Mouse (Mus musculus) kidney, postnatal 0 days (tissue): ENCODE measurements around the gene Ccng1. TPM values are rescaled to one million over a fixed set of nuclear protein-coding genes. Genes with fewer than 3 reads are reported as not detected.
A peak's percentile ranks its signal among the peaks of the same experiment; 100 is the strongest.

ENCODE experiments used
- ATAC-seq: fragments of 200-750 bp; cut with Nextera tagmentation; replicated peaks from 2 replicates; pipeline ENCODE4 v1.8.0; 2017; ENCODE audit warnings: low read depth, moderate number of reproducible peaks, moderate TSS enrichment, moderate library complexity; ENCODE audit not compliant: low FRiP score
- DNase-seq: peaks from one replicate; pipeline ENCODE4 v3.0.0-alpha.2; 2016; ENCODE audit warnings: low spot score
- H3K27ac ChIP-seq: fragments of 300-500 bp; sonication (generic); 2 replicates; pipeline ENCODE4 v1.5.1; 2014; ENCODE audit warnings: mild to moderate bottlenecking
- H3K27me3 ChIP-seq: fragments of 300-500 bp; sonication (generic); 2 replicates; pipeline ENCODE4 v1.6.1; 2014; ENCODE audit warnings: low read length, mixed read lengths; ENCODE audit not compliant: insufficient read depth
- H3K36me3 ChIP-seq: fragments of 300-500 bp; sonication (generic); 2 replicates; pipeline ENCODE4 v1.6.1; 2014; ENCODE audit warnings: low read length, mixed read lengths; ENCODE audit not compliant: insufficient read depth
- H3K4me1 ChIP-seq: fragments of 300-500 bp; sonication (generic); replicated peaks from 2 replicates; pipeline ENCODE4 v1.6.1; 2014; ENCODE audit warnings: antibody characterized with exemption, low read length, mixed read lengths; ENCODE audit not compliant: insufficient read depth
- H3K4me2 ChIP-seq: fragments of 300-500 bp; sonication (generic); 2 replicates; pipeline ENCODE4 v1.6.1; 2014; ENCODE audit warnings: mild to moderate bottlenecking, low read length, moderate library complexity, mixed read lengths
- H3K4me3 ChIP-seq: fragments of 300-500 bp; sonication (generic); replicated peaks from 2 replicates; pipeline ENCODE4 v1.5.1; 2014; ENCODE audit warnings: low read depth, low read length
- H3K9ac ChIP-seq: fragments of 300-500 bp; sonication (generic); 2 replicates; pipeline ENCODE4 v1.6.1; 2014; ENCODE audit warnings: low read depth, low read length
- H3K9me3 ChIP-seq: fragments of 300-500 bp; sonication (generic); replicated peaks from 2 replicates; pipeline ENCODE4 v1.6.1; 2016; ENCODE audit warnings: low read length, inconsistent platforms, mixed read lengths
- CTCF ChIP-seq: IDR thresholded peaks from 2 replicates; pipeline ENCODE4 v1.5.1; 2016; ENCODE audit warnings: antibody characterized with exemption, low read depth, mild to moderate bottlenecking, moderate library complexity
- WGBS: fragments of 180-500 bp; shearing (Covaris S2); extraction: QIAGEN DNeasy Blood & Tissue Kit; methylation state at CpG from one replicate; pipeline ENCODE4 v1.1.7; 2014; 5-methylcytosine and 5-hydroxymethylcytosine counted together
- polyA plus RNA-seq: library from polyadenylated mRNA; unstranded; fragments of >200 nt; fragmentation: Nextera tagmentation; extraction: Ambion mirVana; gene quantifications from 2 replicates; pipeline ENCODE4 v1.2.1, GENCODE M21; 2015

The Ccng1 gene
- polyA plus RNA-seq, result 48.1 and 50.2 TPM in 2 replicates

GRCm38 (mm10) chr11:40755109-40755627 lies at the start of gene Ccng1:
Gene Ccng1, minus strand, starts transcription at chr11:40755311.
- peak; percentile 99 for DNase-seq
- ATAC-seq, result peak; percentile 99
- TF ChIP-seq CTCF, result no peak

GRCm38 (mm10) chr11:40790307-40790706 lies 35.2 kb upstream of the Ccng1 start:
- Histone ChIP-seq H3K4me3 (no peak overlapping the region), H3K4me1 (no peaks in the 10 kb centered on the region), H3K27ac (no peak overlapping the region), H3K9ac (no peak overlapping the region), H3K9me3 (no peaks in the 10 kb centered on the region), H3K4me2 (no peak overlapping the region), H3K36me3 (no peaks in the 10 kb centered on the region), H3K27me3 (no peaks in the 10 kb centered on the region)
- 64% methylated on average over 5 of the region's 5 CpGs for WGBS
- ATAC-seq (no peak), DNase-seq (no peak)
- no peak for TF ChIP-seq CTCF

More at GRCm38 (mm10) chr11:40755109-40755627, at the start of gene Ccng1:
- no peaks in the 10 kb centered on the region for H3K9me3 ChIP-seq
- peak within 1 kb of the TSS; percentile 38; the same call in 1 of the 2 replicates for H3K27ac ChIP-seq
- H3K4me1 ChIP-seq, result peaks cover 4% of the 10 kb centered on the region; the same call in 1 of the 2 replicates
- no peaks in the 10 kb centered on the region for H3K27me3 ChIP-seq
- H3K4me2 ChIP-seq, result peak within 1 kb of the TSS; percentile 73
- under 1% methylated on average over 25 of the region's 25 CpGs for WGBS
- 0 out of 2 replicates have a peak, but pooled peaks cover 5% of the 10 kb centered on the region for H3K36me3 ChIP-seq
- H3K9ac ChIP-seq, result peak within 1 kb of the TSS; percentile 67
- H3K4me3 ChIP-seq, result peak within 1 kb of the TSS; percentile 63

- Histone ChIP-seq H3K36me3 (no peaks in the 10 kb centered on the region), H3K27me3 (no peaks in the 10 kb centered on the region), H3K9ac (no peak overlapping the region), H3K9me3 (no peaks in the 10 kb centered on the region), H3K4me1 (no peaks in the 10 kb centered on the region), H3K4me2 (no peak overlapping the region), H3K4me3 (no peak overlapping the region), H3K27ac (no peak overlapping the region)
- no peak for TF ChIP-seq CTCF
- WGBS, result 75% methylated on average over 4 of the region's 4 CpGs
- ATAC-seq, result no peak
- DNase-seq, result no peak
These were observed 34.6 kb upstream of the Ccng1 start for GRCm38 (mm10) chr11:40789701-40790100.

GRCm38 (mm10) chr11:40786900-40787299 lies 31.8 kb upstream of the Ccng1 start:
- Histone ChIP-seq H3K36me3 (no peaks in the 10 kb centered on the region), H3K4me2 (no peak overlapping the region)
- TF ChIP-seq CTCF, result no peak

GRCm38 (mm10) chr11:40784326-40784725 lies 29.2 kb upstream of the Ccng1 start:
- DNase-seq (no peak), ATAC-seq (no peak)
- Histone ChIP-seq H3K36me3 (no peaks in the 10 kb centered on the region), H3K4me1 (no peaks in the 10 kb centered on the region), H3K27me3 (no peaks in the 10 kb centered on the region), H3K4me2 (no peak overlapping the region), H3K9ac (no peak overlapping the region), H3K4me3 (no peak overlapping the region), H3K27ac (no peak overlapping the region), H3K9me3 (no peaks in the 10 kb centered on the region)
- 80% methylated on average over 8 of the region's 8 CpGs for WGBS
- no peak for TF ChIP-seq CTCF

More at GRCm38 (mm10) chr11:40786900-40787299, 31.8 kb upstream of the Ccng1 start:
- no peaks in the 10 kb centered on the region for H3K9me3 ChIP-seq
- H3K4me3 ChIP-seq, result no peak overlapping the region
- ATAC-seq (no peak), DNase-seq (no peak)
- WGBS, result 88% methylated on average over 2 of the region's 2 CpGs
- H3K4me1 ChIP-seq, result no peaks in the 10 kb centered on the region
- no peak overlapping the region for H3K27ac ChIP-seq
- H3K9ac ChIP-seq, result no peak overlapping the region
- no peaks in the 10 kb centered on the region for H3K27me3 ChIP-seq

- no peak for TF ChIP-seq CTCF
- WGBS, result 81% methylated on average over 1 of the region's 1 CpGs
- no peaks in the 10 kb centered on the region for H3K4me1 ChIP-seq
- H3K4me3 ChIP-seq, result no peak overlapping the region
- H3K9ac ChIP-seq, result no peak overlapping the region
- H3K4me2 ChIP-seq, result no peak overlapping the region
- H3K9me3 ChIP-seq, result no peaks in the 10 kb centered on the region
- no peak overlapping the region for H3K27ac ChIP-seq
- DNase-seq (no peak), ATAC-seq (no peak)
- H3K27me3 ChIP-seq, result no peaks in the 10 kb centered on the region
- H3K36me3 ChIP-seq, result no peaks in the 10 kb centered on the region
These were observed 28.2 kb upstream of the Ccng1 start for GRCm38 (mm10) chr11:40783346-40783745.

GRCm38 (mm10) chr11:40781857-40782256 lies 26.7 kb upstream of the Ccng1 start:
- 70% methylated on average over 2 of the region's 2 CpGs for WGBS
- H3K4me3 ChIP-seq, result no peak overlapping the region
- H3K36me3 ChIP-seq, result no peaks in the 10 kb centered on the region
- H3K9me3 ChIP-seq, result no peaks in the 10 kb centered on the region
- TF ChIP-seq CTCF, result no peak
- DNase-seq, result no peak
- no peak overlapping the region for H3K4me2 ChIP-seq
- no peaks in the 10 kb centered on the region for H3K27me3 ChIP-seq
- no peak overlapping the region for H3K27ac ChIP-seq
- no peak for ATAC-seq
- no peaks in the 10 kb centered on the region for H3K4me1 ChIP-seq
- H3K9ac ChIP-seq, result no peak overlapping the region
